Mouse (Mus musculus) embryo, embryonic 9.5 days (tissue): ENCODE results near the gene Inpp5a.

ENCODE experiments used
- DNase-seq: peaks from one replicate; pipeline ENCODE4 v3.0.0-alpha.2; 2017; ENCODE audit errors: extremely low spot score

The Inpp5a gene

GRCm38 (mm10) chr7:139476700-139477099 lies 87.8 kb downstream of the Inpp5a start:
- DNase-seq: no peak

- no peak for DNase-seq
Observed at GRCm38 (mm10) chr7:139477748-139478147, 88.8 kb downstream of the Inpp5a start.

GRCm38 (mm10) chr7:139479077-139479476 lies 90.2 kb downstream of the Inpp5a start:
- no peak for DNase-seq

GRCm38 (mm10) chr7:139479626-139480025 lies 90.7 kb downstream of the Inpp5a start:
- no peak for DNase-seq

GRCm38 (mm10) chr7:139484206-139484955 lies 95.5 kb downstream of the Inpp5a start:
- no peak for DNase-seq

- DNase-seq: no peak
Observed at GRCm38 (mm10) chr7:139489721-139490211, 100.9 kb downstream of the Inpp5a start.

GRCm38 (mm10) chr7:139492351-139492750 lies 103.4 kb downstream of the Inpp5a start:
- DNase-seq: no peak

GRCm38 (mm10) chr7:139492946-139493345 lies 104.0 kb downstream of the Inpp5a start:
- DNase-seq: no peak

- no peak for DNase-seq
Observed at GRCm38 (mm10) chr7:139495791-139496190, 106.9 kb downstream of the Inpp5a start.

GRCm38 (mm10) chr7:139498038-139498625 lies 109.2 kb downstream of the Inpp5a start:
- DNase-seq: no peak

- DNase-seq: no peak
Observed at GRCm38 (mm10) chr7:139504064-139504463, 115.2 kb downstream of the Inpp5a start.

GRCm38 (mm10) chr7:139506677-139507412 lies 117.9 kb downstream of the Inpp5a start:
- DNase-seq: no peak

GRCm38 (mm10) chr7:139508938-139509337 lies 120.0 kb downstream of the Inpp5a start:
- DNase-seq: no peak

- DNase-seq: no peak
Observed at GRCm38 (mm10) chr7:139515959-139516660, 127.2 kb downstream of the Inpp5a start.

- DNase-seq: no peak
Observed at GRCm38 (mm10) chr7:139516661-139517016, 127.7 kb downstream of the Inpp5a start.

- DNase-seq: no peak
Observed at GRCm38 (mm10) chr7:139518352-139518751, 129.4 kb downstream of the Inpp5a start.

- peak; percentile 79 for DNase-seq
Observed at GRCm38 (mm10) chr7:139528309-139529076, 139.6 kb downstream of the Inpp5a start.

- no peak for DNase-seq
Observed at GRCm38 (mm10) chr7:139529208-139529607, 140.3 kb downstream of the Inpp5a start.

- DNase-seq: peak; percentile 53
Observed at GRCm38 (mm10) chr7:139530591-139531427, 141.9 kb downstream of the Inpp5a start.

GRCm38 (mm10) chr7:139531428-139531801 lies 142.5 kb downstream of the Inpp5a start:
- DNase-seq: no peak
